Mouse (Mus musculus): Measurements from ENCODE around the gene Eml5. TPM values are rescaled to one million over a fixed set of nuclear protein-coding genes. Genes with fewer than 3 reads are reported as not detected.

Eml5 gene
- polyA plus RNA-seq, 1 experiment from 2014 or later = 5.9 TPM

- no peak for DNase-seq (ENCODE audit: low spot score)
- 75% methylated on average over 1 of the region's 1 CpGs for WGBS
- no peak overlapping the region for H3K4me3 ChIP-seq
- no peaks in the 10 kb centered on the region for H3K9me3 ChIP-seq
- no peak overlapping the region for H3K27ac ChIP-seq (replicated peaks)
- H3K36me3 ChIP-seq (replicated peaks) = no peaks in the 10 kb centered on the region
- no peaks in the 10 kb centered on the region for H3K4me1 ChIP-seq
- no peaks in the 10 kb centered on the region for H3K27me3 ChIP-seq (replicated peaks; ENCODE audit: low read depth, poor library complexity, severe bottlenecking)
Measured at GRCm38 (mm10) chr12:98878693-98879092, 22.6 kb downstream of the Eml5 start.

- no peaks in the 10 kb centered on the region for H3K9me3 ChIP-seq
- WGBS = 63% methylated on average over 2 of the region's 2 CpGs
Measured at GRCm38 (mm10) chr12:98875216-98875615, 26.1 kb downstream of the Eml5 start.

GRCm38 (mm10) chr12:98872836-98873235, 28.4 kb downstream of the Eml5 start:
- no peaks in the 10 kb centered on the region for H3K4me1 ChIP-seq
- WGBS = 92% methylated on average over 10 of the region's 10 CpGs
- H3K4me3 ChIP-seq = no peak overlapping the region
- no peak for DNase-seq (ENCODE audit: low spot score)
- no peaks in the 10 kb centered on the region for H3K9me3 ChIP-seq
- H3K27ac ChIP-seq (replicated peaks) = no peak overlapping the region
- H3K27me3 ChIP-seq (replicated peaks; ENCODE audit: low read depth, poor library complexity, severe bottlenecking) = no peaks in the 10 kb centered on the region
- no peaks in the 10 kb centered on the region for H3K36me3 ChIP-seq (replicated peaks)

More at GRCm38 (mm10) chr12:98875216-98875615, 26.1 kb downstream of the Eml5 start:
- H3K4me1 ChIP-seq = no peaks in the 10 kb centered on the region
- no peaks in the 10 kb centered on the region for H3K36me3 ChIP-seq (replicated peaks)
- H3K27ac ChIP-seq (replicated peaks) = no peak overlapping the region
- H3K27me3 ChIP-seq (replicated peaks; ENCODE audit: low read depth, poor library complexity, severe bottlenecking) = no peaks in the 10 kb centered on the region
- H3K4me3 ChIP-seq = no peak overlapping the region
- no peak for DNase-seq (ENCODE audit: low spot score)

- 84% methylated on average over 4 of the region's 4 CpGs for WGBS
- H3K27me3 ChIP-seq (replicated peaks; ENCODE audit: low read depth, poor library complexity, severe bottlenecking) = no peaks in the 10 kb centered on the region
- no peaks in the 10 kb centered on the region for H3K9me3 ChIP-seq
- H3K36me3 ChIP-seq (replicated peaks) = peaks cover 10% of the 10 kb centered on the region
- H3K27ac ChIP-seq (replicated peaks) = no peak overlapping the region
- DNase-seq (ENCODE audit: low spot score) = no peak
- H3K4me3 ChIP-seq = no peak overlapping the region
- no peaks in the 10 kb centered on the region for H3K4me1 ChIP-seq
Measured at GRCm38 (mm10) chr12:98863436-98863835, 37.8 kb downstream of the Eml5 start.

GRCm38 (mm10) chr12:98860316-98860715, 41.0 kb downstream of the Eml5 start:
- 83% methylated on average over 2 of the region's 2 CpGs for WGBS
- no peaks in the 10 kb centered on the region for H3K4me1 ChIP-seq

GRCm38 (mm10) chr12:98850767-98851166, 50.5 kb downstream of the Eml5 start:
- H3K9me3 ChIP-seq = no peaks in the 10 kb centered on the region
- peak; percentile 67 for DNase-seq (ENCODE audit: low spot score)
- H3K36me3 ChIP-seq (replicated peaks) = no peaks in the 10 kb centered on the region; the same call in 1 of the 2 replicates
- H3K4me3 ChIP-seq = no peak overlapping the region
- no peaks in the 10 kb centered on the region for H3K27me3 ChIP-seq (replicated peaks; ENCODE audit: low read depth, poor library complexity, severe bottlenecking)
- WGBS = 26% methylated on average over 3 of the region's 3 CpGs
- 0 out of 2 replicates have a peak, but pooled peaks cover 7% of the 10 kb centered on the region for H3K4me1 ChIP-seq
- H3K27ac ChIP-seq (replicated peaks) = no peak overlapping the region

More at GRCm38 (mm10) chr12:98860316-98860715, 41.0 kb downstream of the Eml5 start:
- no peak overlapping the region for H3K27ac ChIP-seq (replicated peaks)
- H3K4me3 ChIP-seq = no peak overlapping the region
- DNase-seq (ENCODE audit: low spot score) = no peak
- no peaks in the 10 kb centered on the region for H3K9me3 ChIP-seq
- H3K27me3 ChIP-seq (replicated peaks; ENCODE audit: low read depth, poor library complexity, severe bottlenecking) = no peaks in the 10 kb centered on the region
- peaks cover 9% of the 10 kb centered on the region for H3K36me3 ChIP-seq (replicated peaks)

- no peaks in the 10 kb centered on the region; the same call in 1 of the 2 replicates for H3K36me3 ChIP-seq (replicated peaks)
- H3K4me3 ChIP-seq = no peak overlapping the region
- DNase-seq (ENCODE audit: low spot score) = no peak
- H3K4me1 ChIP-seq = no peaks in the 10 kb centered on the region
- 96% methylated on average over 3 of the region's 3 CpGs for WGBS
- H3K27ac ChIP-seq (replicated peaks) = no peak overlapping the region
- no peaks in the 10 kb centered on the region for H3K9me3 ChIP-seq
- no peaks in the 10 kb centered on the region for H3K27me3 ChIP-seq (replicated peaks; ENCODE audit: low read depth, poor library complexity, severe bottlenecking)
Measured at GRCm38 (mm10) chr12:98844774-98845173, 56.5 kb downstream of the Eml5 start.

GRCm38 (mm10) chr12:98840135-98840534, 61.1 kb downstream of the Eml5 start:
- Histone ChIP-seq H3K27ac (replicated peaks) (no peak overlapping the region), H3K9me3 (no peaks in the 10 kb centered on the region), H3K27me3 (replicated peaks; ENCODE audit: low read depth, poor library complexity, severe bottlenecking) (no peaks in the 10 kb centered on the region), H3K4me1 (no peaks in the 10 kb centered on the region), H3K4me3 (no peak overlapping the region), H3K36me3 (replicated peaks) (no peaks in the 10 kb centered on the region)
- 89% methylated on average over 3 of the region's 3 CpGs for WGBS
- DNase-seq (ENCODE audit: low spot score) = no peak

- no peak overlapping the region for H3K4me3 ChIP-seq
- H3K27me3 ChIP-seq (replicated peaks; ENCODE audit: low read depth, poor library complexity, severe bottlenecking) = no peaks in the 10 kb centered on the region
- no peak for DNase-seq (ENCODE audit: low spot score)
- H3K36me3 ChIP-seq (replicated peaks) = no peaks in the 10 kb centered on the region; the same call in 1 of the 2 replicates
- WGBS = 88% methylated on average over 3 of the region's 3 CpGs
- no peaks in the 10 kb centered on the region for H3K4me1 ChIP-seq
- H3K9me3 ChIP-seq = no peaks in the 10 kb centered on the region
- H3K27ac ChIP-seq (replicated peaks) = no peak overlapping the region
Measured at GRCm38 (mm10) chr12:98837940-98838339, 63.3 kb downstream of the Eml5 start.

- Histone ChIP-seq H3K36me3 (replicated peaks) (no peaks in the 10 kb centered on the region; the same call in none of the 2 replicates), H3K4me3 (no peak overlapping the region), H3K9me3 (no peaks in the 10 kb centered on the region), H3K27ac (replicated peaks) (no peak overlapping the region), H3K27me3 (replicated peaks; ENCODE audit: low read depth, poor library complexity, severe bottlenecking) (no peaks in the 10 kb centered on the region), H3K4me1 (no peaks in the 10 kb centered on the region)
- WGBS = 87% methylated on average over 2 of the region's 2 CpGs
- DNase-seq (ENCODE audit: low spot score) = no peak
Measured at GRCm38 (mm10) chr12:98835466-98835865, 65.8 kb downstream of the Eml5 start.

GRCm38 (mm10) chr12:98834879-98835278, 66.4 kb downstream of the Eml5 start:
- no peaks in the 10 kb centered on the region for H3K4me1 ChIP-seq
- whole genome bisulfite sequencing = 92% methylated on average over 2 of the region's 2 CpGs
- H3K36me3 ChIP-seq (replicated peaks) = no peaks in the 10 kb centered on the region; the same call in none of the 2 replicates
- no peak overlapping the region for H3K4me3 ChIP-seq
- no peaks in the 10 kb centered on the region for H3K27me3 ChIP-seq (replicated peaks; ENCODE audit: low read depth, poor library complexity, severe bottlenecking)
- no peak for DNase-seq (ENCODE audit: low spot score)
- H3K9me3 ChIP-seq = no peaks in the 10 kb centered on the region
- H3K27ac ChIP-seq (replicated peaks) = no peak overlapping the region

GRCm38 (mm10) chr12:98833901-98834300, 67.4 kb downstream of the Eml5 start:
- Histone ChIP-seq H3K4me1 (no peaks in the 10 kb centered on the region), H3K27me3 (replicated peaks; ENCODE audit: low read depth, poor library complexity, severe bottlenecking) (no peaks in the 10 kb centered on the region), H3K9me3 (no peaks in the 10 kb centered on the region), H3K4me3 (no peak overlapping the region), H3K27ac (replicated peaks) (no peak overlapping the region), H3K36me3 (replicated peaks) (peaks cover 3% of the 10 kb centered on the region)
- no peak for DNase-seq (ENCODE audit: low spot score)
- 94% methylated on average over 1 of the region's 1 CpGs for WGBS

GRCm38 (mm10) chr12:98832929-98833598, 68.2 kb downstream of the Eml5 start:
- Histone ChIP-seq H3K27ac (replicated peaks) (no peak overlapping the region), H3K36me3 (replicated peaks) (peaks cover 8% of the 10 kb centered on the region), H3K4me3 (no peak overlapping the region), H3K4me1 (no peaks in the 10 kb centered on the region), H3K9me3 (no peaks in the 10 kb centered on the region), H3K27me3 (replicated peaks; ENCODE audit: low read depth, poor library complexity, severe bottlenecking) (no peaks in the 10 kb centered on the region)
- 91% methylated on average over 8 of the region's 8 CpGs for WGBS
- no peak for DNase-seq (ENCODE audit: low spot score)
